Mouse (Mus musculus): ENCODE data around the gene Ifna2. TPM values are rescaled to one million over a fixed set of nuclear protein-coding genes. Genes with fewer than 3 reads are reported as not detected.

Gene Ifna2
- polyA plus RNA-seq, 1 experiment from 2014 or later, result not detected

DNA sequence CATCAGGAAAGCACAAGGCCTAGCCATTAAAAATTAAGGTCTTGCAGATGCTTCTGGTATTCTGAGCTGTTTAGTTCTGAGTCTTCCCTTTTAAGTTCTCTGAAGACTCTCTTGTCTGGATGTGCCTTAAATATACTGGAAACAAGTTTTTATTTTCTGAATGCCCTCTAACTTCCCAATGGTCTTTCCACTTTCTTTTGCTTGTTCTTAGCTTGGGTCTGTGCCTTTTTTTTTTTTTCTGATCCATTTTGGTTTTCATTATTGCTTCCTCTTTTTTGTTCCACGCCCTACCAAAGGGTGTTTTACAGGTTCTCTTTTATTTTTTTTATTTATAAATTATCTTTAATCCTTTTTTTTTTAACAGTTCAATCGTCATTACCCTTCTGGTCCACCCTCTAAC lies 39.4 kb downstream of the Ifna2 start, which contains the start of gene Ifna13:
Ifna13 (minus strand) TSS at position 101 of the 400 bp plus-strand sequence.
- no peak for ATAC-seq (ENCODE audit: insufficient read depth)
- Histone ChIP-seq H3K4me1 (replicated peaks) (no peaks in the 10 kb centered on the region), H3K36me3 (replicated peaks) (no peaks in the 10 kb centered on the region), H3K4me3 (replicated peaks) (no peak within 1 kb of the TSS), H3K27ac (replicated peaks) (no peak within 1 kb of the TSS), H3K27me3 (no peaks in the 10 kb centered on the region), H3K9ac (no peak within 1 kb of the TSS), H3K9me3 (replicated peaks) (no peaks in the 10 kb centered on the region), H3K4me2 (no peak within 1 kb of the TSS)
- WGBS (ENCODE audit: insufficient replicate concordance), result 18% methylated on average over 2 of the region's 2 CpGs

DNA sequence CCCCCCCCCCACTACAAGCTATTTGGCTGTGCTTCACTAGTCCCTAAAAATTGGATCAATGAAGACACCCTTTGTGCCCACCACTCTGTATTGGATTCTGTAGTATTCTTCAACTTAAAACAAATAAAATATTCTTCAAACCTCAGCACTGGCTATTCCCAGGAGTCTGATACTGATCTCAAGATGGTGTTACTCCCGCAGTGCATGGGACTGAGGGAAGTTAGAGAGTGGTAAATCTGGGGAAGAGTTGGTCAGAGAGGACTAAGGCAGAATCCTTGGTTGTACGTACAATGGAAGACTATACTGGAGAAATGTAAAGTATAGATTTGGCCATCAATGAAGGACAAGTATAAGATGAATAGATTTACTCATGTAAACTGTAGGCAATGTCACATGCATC lies 41.2 kb downstream of the Ifna2 start:
- H3K4me2 ChIP-seq, result no peak overlapping the region
- ATAC-seq (ENCODE audit: insufficient read depth), result no peak
- no peaks in the 10 kb centered on the region for H3K36me3 ChIP-seq (replicated peaks)
- H3K9me3 ChIP-seq (replicated peaks), result no peaks in the 10 kb centered on the region
- H3K4me3 ChIP-seq (replicated peaks), result no peak overlapping the region
- 20% methylated on average over 2 of the region's 2 CpGs for WGBS (ENCODE audit: insufficient replicate concordance)
- H3K27me3 ChIP-seq, result no peaks in the 10 kb centered on the region
- H3K4me1 ChIP-seq (replicated peaks), result no peaks in the 10 kb centered on the region
- H3K9ac ChIP-seq, result no peak overlapping the region
- H3K27ac ChIP-seq (replicated peaks), result no peak overlapping the region

DNA sequence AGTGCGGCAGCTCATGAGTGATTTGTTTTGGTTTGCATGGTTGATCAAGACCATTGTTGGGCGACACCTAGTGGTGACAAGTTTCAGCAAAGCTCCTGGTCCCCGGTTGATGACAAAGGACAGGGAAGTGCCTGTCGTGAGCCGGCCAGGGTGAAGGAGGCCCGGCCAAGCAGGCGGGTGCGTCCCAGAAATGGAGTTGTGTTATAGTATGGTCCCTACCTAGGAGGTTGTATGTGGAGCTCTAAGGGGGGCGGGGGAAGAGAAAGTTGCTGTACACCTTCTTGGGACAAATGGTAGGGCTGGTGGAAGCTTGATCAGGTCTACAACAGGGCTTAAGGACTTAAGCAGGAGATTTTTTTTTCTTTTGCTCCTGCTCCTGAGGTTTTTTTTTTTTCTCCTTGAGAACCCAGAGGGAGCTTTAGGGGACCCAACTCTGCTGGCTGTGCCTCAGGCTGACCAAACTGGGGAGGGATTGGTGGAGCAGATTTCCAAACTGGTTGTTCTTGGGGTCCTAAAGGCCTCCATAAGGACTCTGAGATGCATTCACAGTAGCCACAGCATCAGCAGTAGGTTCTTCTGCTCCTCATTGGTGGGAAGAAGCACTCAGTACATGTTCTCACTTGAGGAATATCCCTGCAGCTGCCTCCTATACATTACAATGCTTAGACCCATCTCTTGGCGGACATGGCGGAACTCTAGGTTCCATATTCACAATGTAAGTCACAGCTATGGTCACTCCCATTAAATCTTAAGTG lies 42.5 kb downstream of the Ifna2 start:
- no peaks in the 10 kb centered on the region for H3K4me1 ChIP-seq (replicated peaks)
- H3K36me3 ChIP-seq (replicated peaks), result no peaks in the 10 kb centered on the region
- no peaks in the 10 kb centered on the region for H3K9me3 ChIP-seq (replicated peaks)
- no peaks in the 10 kb centered on the region for H3K27me3 ChIP-seq
- H3K4me2 ChIP-seq, result peak overlapping the region; percentile 45
- WGBS (ENCODE audit: insufficient replicate concordance), result 14% methylated on average over 11 of the region's 11 CpGs
- peak overlapping the region; percentile 44 for H3K4me3 ChIP-seq (replicated peaks)
- no peak overlapping the region for H3K9ac ChIP-seq
- ATAC-seq (ENCODE audit: insufficient read depth), result peak; percentile 73
- H3K27ac ChIP-seq (replicated peaks), result no peak overlapping the region

DNA sequence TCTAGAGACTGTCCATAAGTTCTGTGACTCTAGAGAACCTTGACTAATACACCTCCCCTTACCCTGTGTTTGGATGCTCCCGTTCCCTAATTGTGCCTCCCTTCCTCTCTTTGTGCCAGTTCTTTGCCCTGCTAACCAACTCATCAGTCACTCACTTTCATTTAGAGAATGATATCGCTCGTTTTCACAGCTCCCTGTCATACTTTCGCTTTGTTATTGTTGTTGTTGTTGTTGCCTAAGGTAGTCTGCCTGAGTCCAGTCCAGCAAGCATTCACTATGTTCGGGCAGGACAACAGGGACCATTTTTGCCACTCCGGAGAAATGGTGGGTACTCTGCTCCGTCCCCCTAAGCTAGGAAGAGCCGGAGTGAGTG lies 43.0 kb downstream of the Ifna2 start:
- Histone ChIP-seq H3K27me3 (no peaks in the 10 kb centered on the region), H3K4me1 (replicated peaks) (no peaks in the 10 kb centered on the region), H3K9ac (no peak overlapping the region), H3K4me3 (replicated peaks) (peak overlapping the region; percentile 44), H3K36me3 (replicated peaks) (no peaks in the 10 kb centered on the region), H3K27ac (replicated peaks) (no peak overlapping the region), H3K4me2 (peak overlapping the region; percentile 45), H3K9me3 (replicated peaks) (no peaks in the 10 kb centered on the region)
- 46% methylated on average over 8 of the region's 8 CpGs for WGBS (ENCODE audit: insufficient replicate concordance)
- ATAC-seq (ENCODE audit: insufficient read depth), result no peak

DNA sequence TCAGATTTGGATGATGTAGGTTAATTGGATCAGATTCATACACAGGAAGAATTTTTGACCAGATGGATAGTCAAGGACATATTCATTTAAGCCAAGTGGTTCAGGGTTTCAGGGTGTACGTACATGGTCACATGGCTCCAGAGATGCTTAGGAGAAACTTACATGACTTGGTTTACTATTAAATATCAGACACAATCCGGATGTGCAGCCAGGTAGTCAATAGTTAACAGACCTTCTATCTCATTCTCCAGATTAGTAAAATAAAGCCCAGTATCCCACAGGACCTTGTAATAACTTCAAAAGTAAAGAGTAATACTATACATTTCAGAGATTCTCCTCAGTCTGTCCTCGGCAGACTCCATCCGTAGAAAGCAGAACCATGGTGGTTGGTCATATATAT lies 49.4 kb downstream of the Ifna2 start, which contains the start of gene C87499:
C87499 (minus strand) TSS at position 101 of the 400 bp plus-strand sequence.
- H3K9ac ChIP-seq, result no peak within 1 kb of the TSS
- no peak within 1 kb of the TSS for H3K4me2 ChIP-seq
- H3K4me3 ChIP-seq (replicated peaks), result no peak within 1 kb of the TSS
- H3K4me1 ChIP-seq (replicated peaks), result no peaks in the 10 kb centered on the region
- no peaks in the 10 kb centered on the region for H3K36me3 ChIP-seq (replicated peaks)
- H3K27me3 ChIP-seq, result no peaks in the 10 kb centered on the region
- 66% methylated on average over 4 of the region's 4 CpGs for WGBS (ENCODE audit: insufficient replicate concordance)
- no peak within 1 kb of the TSS for H3K27ac ChIP-seq (replicated peaks)
- H3K9me3 ChIP-seq (replicated peaks), result no peaks in the 10 kb centered on the region
- ATAC-seq (ENCODE audit: insufficient read depth), result no peak

Other genes with a start within 250 kb of the Ifna2 start
- 6.1 and 6.3 TPM in 2 replicates for gene Hacd4, start 245.0 kb downstream of the Ifna2 start, polyA plus RNA-seq (2015; fragmentation: Nextera tagmentation; extraction: Ambion mirVana)
- gene Ifnb1, start 161.1 kb downstream of the Ifna2 start, polyA plus RNA-seq (2015; fragmentation: Nextera tagmentation; extraction: Ambion mirVana), result not detected in 2 replicates
- not detected in 2 replicates for gene Ifna15, start 125.7 kb downstream of the Ifna2 start, polyA plus RNA-seq (2015; fragmentation: Nextera tagmentation; extraction: Ambion mirVana)
- gene Ifna14, start 112.1 kb downstream of the Ifna2 start, polyA plus RNA-seq (2015; fragmentation: Nextera tagmentation; extraction: Ambion mirVana), result not detected in 2 replicates
- not detected in 2 replicates for gene Ifna9, start 91.5 kb downstream of the Ifna2 start, polyA plus RNA-seq (2015; fragmentation: Nextera tagmentation; extraction: Ambion mirVana)
- gene Ifna12, start 80.5 kb downstream of the Ifna2 start, polyA plus RNA-seq (2015; fragmentation: Nextera tagmentation; extraction: Ambion mirVana), result not detected in 2 replicates
- gene C87499, start 49.5 kb downstream of the Ifna2 start, polyA plus RNA-seq (2015; fragmentation: Nextera tagmentation; extraction: Ambion mirVana), result not detected in 2 replicates
- gene Ifna13, start 39.5 kb downstream of the Ifna2 start, polyA plus RNA-seq (2015; fragmentation: Nextera tagmentation; extraction: Ambion mirVana), result not detected in 2 replicates
- not detected in 2 replicates for gene Ifna16, start 7.0 kb downstream of the Ifna2 start, polyA plus RNA-seq (2015; fragmentation: Nextera tagmentation; extraction: Ambion mirVana)
- not detected in 2 replicates for gene Ifnab, start 7.4 kb upstream of the Ifna2 start, polyA plus RNA-seq (2015; fragmentation: Nextera tagmentation; extraction: Ambion mirVana)
- gene Gm26566, start 37.9 kb upstream of the Ifna2 start, polyA plus RNA-seq (2015; fragmentation: Nextera tagmentation; extraction: Ambion mirVana), result 0.20 and 0.51 TPM in 2 replicates
- gene Klhl9, start 38.6 kb upstream of the Ifna2 start, polyA plus RNA-seq (2015; fragmentation: Nextera tagmentation; extraction: Ambion mirVana), result 22.3 and 22.6 TPM in 2 replicates
- gene Gm13271, start 71.0 kb upstream of the Ifna2 start, polyA plus RNA-seq (2015; fragmentation: Nextera tagmentation; extraction: Ambion mirVana), result not detected in 2 replicates
- not detected in 2 replicates for gene Gm13283, start 76.2 kb upstream of the Ifna2 start, polyA plus RNA-seq (2015; fragmentation: Nextera tagmentation; extraction: Ambion mirVana)
- not detected in 2 replicates for gene Gm13290, start 89.9 kb upstream of the Ifna2 start, polyA plus RNA-seq (2015; fragmentation: Nextera tagmentation; extraction: Ambion mirVana)
- gene Gm13289, start 93.0 kb upstream of the Ifna2 start, polyA plus RNA-seq (2015; fragmentation: Nextera tagmentation; extraction: Ambion mirVana), result not detected in 2 replicates
- gene Gm13272, start 95.9 kb upstream of the Ifna2 start, polyA plus RNA-seq (2015; fragmentation: Nextera tagmentation; extraction: Ambion mirVana), result not detected in 2 replicates
- not detected in 2 replicates for gene Ifnz, start 98.2 kb upstream of the Ifna2 start, polyA plus RNA-seq (2015; fragmentation: Nextera tagmentation; extraction: Ambion mirVana)
- not detected in 2 replicates for gene Gm13276, start 101.8 kb upstream of the Ifna2 start, polyA plus RNA-seq (2015; fragmentation: Nextera tagmentation; extraction: Ambion mirVana)
- gene Gm13277, start 104.7 kb upstream of the Ifna2 start, polyA plus RNA-seq (2015; fragmentation: Nextera tagmentation; extraction: Ambion mirVana), result not detected in 2 replicates
- gene Gm13278, start 107.6 kb upstream of the Ifna2 start, polyA plus RNA-seq (2015; fragmentation: Nextera tagmentation; extraction: Ambion mirVana), result not detected in 2 replicates
- not detected in 2 replicates for gene Gm13275, start 110.6 kb upstream of the Ifna2 start, polyA plus RNA-seq (2015; fragmentation: Nextera tagmentation; extraction: Ambion mirVana)
- not detected in 2 replicates for gene Gm13279, start 113.5 kb upstream of the Ifna2 start, polyA plus RNA-seq (2015; fragmentation: Nextera tagmentation; extraction: Ambion mirVana)
- 0.20 TPM in 1 of 2 replicates, not detected in the other for gene Gm13285, start 115.8 kb upstream of the Ifna2 start, polyA plus RNA-seq (2015; fragmentation: Nextera tagmentation; extraction: Ambion mirVana)
- not detected in 2 replicates for gene Gm13287, start 119.3 kb upstream of the Ifna2 start, polyA plus RNA-seq (2015; fragmentation: Nextera tagmentation; extraction: Ambion mirVana)
- not detected in 2 replicates for gene Gm13288, start 121.6 kb upstream of the Ifna2 start, polyA plus RNA-seq (2015; fragmentation: Nextera tagmentation; extraction: Ambion mirVana)
- gene Ifna7, start 132.3 kb upstream of the Ifna2 start, polyA plus RNA-seq (2015; fragmentation: Nextera tagmentation; extraction: Ambion mirVana), result not detected in 2 replicates
- not detected in 2 replicates for gene Ifna11, start 136.0 kb upstream of the Ifna2 start, polyA plus RNA-seq (2015; fragmentation: Nextera tagmentation; extraction: Ambion mirVana)
- gene Ifna6, start 143.5 kb upstream of the Ifna2 start, polyA plus RNA-seq (2015; fragmentation: Nextera tagmentation; extraction: Ambion mirVana), result not detected in 2 replicates
- gene Ifna5, start 151.6 kb upstream of the Ifna2 start, polyA plus RNA-seq (2015; fragmentation: Nextera tagmentation; extraction: Ambion mirVana), result not detected in 2 replicates
- gene Ifna4, start 157.9 kb upstream of the Ifna2 start, polyA plus RNA-seq (2015; fragmentation: Nextera tagmentation; extraction: Ambion mirVana), result not detected in 2 replicates
- not detected in 2 replicates for gene Ifna1, start 166.2 kb upstream of the Ifna2 start, polyA plus RNA-seq (2015; fragmentation: Nextera tagmentation; extraction: Ambion mirVana)
- gene Ifne, start 196.3 kb upstream of the Ifna2 start, polyA plus RNA-seq (2015; fragmentation: Nextera tagmentation; extraction: Ambion mirVana), result not detected in 2 replicates

All from liver, embryonic 15.5 days (tissue).